ENCODE assay signal across 9 mouse cellular contexts in genomic region chr16:10073158-10073557, GRCm38 (mm10).
DNase-seq lines count a peak whose midpoint lies in the region; ATAC-seq and TF ChIP-seq lines count a peak whose summit lies in the region.
"Had no signal": no experiment of that assay in that cellular context is flagged by ENCODE, and none has a peak within 500 bp of the region (broad histone marks: within the 10 kb centered on the region; RNA-seq: fewer than 3 reads in every experiment).

No protein-coding gene starts in this region.

- H3K9me3 ChIP-seq in intestine, embryonic 14.5 days (ENCODE audit: control insufficient read depth, low read length), result no peaks in the 10 kb centered on the region
- no peaks in the 10 kb centered on the region for H3K9me3 ChIP-seq in intestine, embryonic 15.5 days
- no peaks in the 10 kb centered on the region for H3K9me3 ChIP-seq in ES-E14 (ENCODE audit: control insufficient read depth, insufficient read depth, low read depth, low read length)
- no peaks in the 10 kb centered on the region for H3K9me3 ChIP-seq in forebrain, embryonic 15.5 days
- no peaks in the 10 kb centered on the region for H3K9me3 ChIP-seq in midbrain, embryonic 13.5 days

- DNase-seq in intestine, embryonic 14.5 days (ENCODE audit: low spot score), result peak; percentile 73
- peak; percentile 79 for DNase-seq in ES-E14 (ENCODE audit: low read depth, low spot score)
- peak; percentile 40 for DNase-seq in c-Kit-positive CD71-positive TER-119-positive erythroid progenitor cells, embryonic 14.5 days (ENCODE audit: low spot score)
- DNase-seq in layer of hippocampus, adult 9-11 months, result peak; percentile 53
- DNase-seq in thymus, postnatal 14 days, result peak; percentile 10

- WGBS in intestine, embryonic 14.5 days, result 31% methylated on average over 6 of the region's 6 CpGs
- 32% methylated on average over 6 of the region's 6 CpGs for WGBS in intestine, embryonic 15.5 days
- WGBS in forebrain, embryonic 15.5 days, result 20% methylated on average over 6 of the region's 6 CpGs
- 18% methylated on average over 6 of the region's 6 CpGs for WGBS in midbrain, embryonic 13.5 days

- in situ Hi-C loops in ES-E14 (cut with MboI; ENCODE audit: low sequenced_read_pairs in 2 of 2, unreplicated experiment in 2 of 2), result no loop called here

- no peak overlapping the region for H3K4me2 ChIP-seq in intestine, embryonic 14.5 days (ENCODE audit: low read length)
- H3K4me2 ChIP-seq in intestine, embryonic 15.5 days (replicated peaks), result no peak overlapping the region
- H3K4me2 ChIP-seq in forebrain, embryonic 15.5 days (replicated peaks), result no peak overlapping the region
- H3K4me2 ChIP-seq in midbrain, embryonic 13.5 days (replicated peaks), result no peak overlapping the region

- H3K36me3 ChIP-seq in intestine, embryonic 14.5 days (ENCODE audit: control insufficient read depth, insufficient read depth, low read length), result no peaks in the 10 kb centered on the region
- no peaks in the 10 kb centered on the region for H3K36me3 ChIP-seq in intestine, embryonic 15.5 days
- no peaks in the 10 kb centered on the region for H3K36me3 ChIP-seq in ES-E14 (ENCODE audit: control insufficient read depth, insufficient read depth, low read length, poor library complexity, severe bottlenecking)
- no peaks in the 10 kb centered on the region for H3K36me3 ChIP-seq in forebrain, embryonic 15.5 days
- H3K36me3 ChIP-seq in midbrain, embryonic 13.5 days, result no peaks in the 10 kb centered on the region

- H3K27me3 ChIP-seq in intestine, embryonic 14.5 days (replicated peaks; ENCODE audit: control insufficient read depth, insufficient read depth, low read length), result no peaks in the 10 kb centered on the region
- no peaks in the 10 kb centered on the region for H3K27me3 ChIP-seq in intestine, embryonic 15.5 days (replicated peaks)
- no peaks in the 10 kb centered on the region for H3K27me3 ChIP-seq in forebrain, embryonic 15.5 days
- no peaks in the 10 kb centered on the region for H3K27me3 ChIP-seq in midbrain, embryonic 13.5 days

- ATAC-seq in intestine, embryonic 14.5 days (replicated peaks; ENCODE audit: low FRiP score, low TSS enrichment, low read depth), result no peak
- ATAC-seq in intestine, embryonic 15.5 days, result no peak
- peak; percentile 32; the same call in 1 of the 2 replicates for ATAC-seq in forebrain, embryonic 15.5 days (replicated peaks)
- peak; percentile 53; the same call in 1 of the 2 replicates for ATAC-seq in midbrain, embryonic 13.5 days

- no peak overlapping the region for H3K27ac ChIP-seq in intestine, embryonic 14.5 days (ENCODE audit: low read depth)
- H3K27ac ChIP-seq in intestine, embryonic 15.5 days, result no peak overlapping the region
- no peak overlapping the region for H3K27ac ChIP-seq in ES-E14 (ENCODE audit: insufficient read depth, low read depth, low read length, poor library complexity, severe bottlenecking)
- H3K27ac ChIP-seq in forebrain, embryonic 15.5 days (replicated peaks), result no peak overlapping the region
- H3K27ac ChIP-seq in midbrain, embryonic 13.5 days, result no peak overlapping the region

- no peaks in the 10 kb centered on the region for H3K4me1 ChIP-seq in intestine, embryonic 14.5 days (replicated peaks; ENCODE audit: control insufficient read depth, insufficient read depth, low read length)
- no peaks in the 10 kb centered on the region for H3K4me1 ChIP-seq in intestine, embryonic 15.5 days (replicated peaks)
- H3K4me1 ChIP-seq in ES-E14 (ENCODE audit: control insufficient read depth in 2 of 2, insufficient read depth in 2 of 2, low read length in 2 of 2, poor library complexity in 1 of 2), result peaks cover 0 to 7% of the 10 kb centered on the region in 2 experiments; a peak in 1 of 4 replicates
- H3K4me1 ChIP-seq in forebrain, embryonic 15.5 days, result no peaks in the 10 kb centered on the region
- no peaks in the 10 kb centered on the region for H3K4me1 ChIP-seq in midbrain, embryonic 13.5 days (replicated peaks)

- H3K9ac ChIP-seq in intestine, embryonic 14.5 days (ENCODE audit: low read length), result no peak overlapping the region
- H3K9ac ChIP-seq in intestine, embryonic 15.5 days, result no peak overlapping the region
- no peak overlapping the region for H3K9ac ChIP-seq in ES-E14 (ENCODE audit: insufficient read depth, low read depth, low read length, poor library complexity, severe bottlenecking)
- no peak overlapping the region for H3K9ac ChIP-seq in forebrain, embryonic 15.5 days (replicated peaks)
- H3K9ac ChIP-seq in midbrain, embryonic 13.5 days (replicated peaks), result no peak overlapping the region

- H3K4me3 ChIP-seq in intestine, embryonic 14.5 days (ENCODE audit: low read depth, low read length), result no peak overlapping the region
- H3K4me3 ChIP-seq in intestine, embryonic 15.5 days (replicated peaks), result no peak overlapping the region
- H3K4me3 ChIP-seq in ES-E14 (ENCODE audit: insufficient read depth in 1 of 2, low read depth in 1 of 2, low read length in 2 of 2, poor library complexity in 1 of 2, severe bottlenecking in 1 of 2), result no peak overlapping the region
- H3K4me3 ChIP-seq in forebrain, embryonic 15.5 days, result no peak overlapping the region
- H3K4me3 ChIP-seq in midbrain, embryonic 13.5 days (replicated peaks), result no peak overlapping the region
- H3K4me3 ChIP-seq: erythroblast, embryonic 14.5 days had no signal

TF ChIP-seq in ES-E14, 5 proteins besides CTCF, POLR2A, EP300 and RAD21:
- TF ChIP-seq MAFK (IDR thresholded peaks at IDR 0.05; ENCODE audit: insufficient read depth, low read depth, low read length), result no peak
- no peak for TF ChIP-seq ZNF384 (IDR thresholded peaks at IDR 0.05; ENCODE audit: low read depth, low read length)
- TF ChIP-seq ZC3H11A (IDR thresholded peaks at IDR 0.05; ENCODE audit: borderline replicate concordance, low read depth, low read length), result no peak
- no peak for TF ChIP-seq CHD2 (IDR thresholded peaks at IDR 0.05; ENCODE audit: low read depth, low read length)
- TF ChIP-seq HCFC1 (IDR thresholded peaks at IDR 0.05; ENCODE audit: borderline replicate concordance, insufficient read depth, low read length), result no peak

Comparison
In these comparisons a context has a peak if more than half of its experiments do, and no peak if none do; other contexts are left out.
1. ATAC-seq: peak in forebrain, embryonic 15.5 days (single experiment) and midbrain, embryonic 13.5 days (single experiment); none in intestine, embryonic 14.5 days (single experiment) and intestine, embryonic 15.5 days (single experiment).
2. DNase-seq: peak in every context shown above with its lines; median percentile 79 in ES-E14; 73 in intestine, embryonic 14.5 days; 53 in layer of hippocampus, adult 9-11 months; 40 in c-Kit-positive CD71-positive TER-119-positive erythroid progenitor cells, embryonic 14.5 days; 10 in thymus, postnatal 14 days.